Mouse (Mus musculus) left cerebral cortex, adult 2 months (tissue): ENCODE measurements around the gene 1700022I11Rik. TPM values are rescaled to one million over a fixed set of nuclear protein-coding genes. Genes with fewer than 3 reads are reported as not detected.
"Not testable (repeated sequence)": the region's sequence is repeated elsewhere in the genome, so short reads cannot be mapped to it uniquely, and the experiment has no call there.

ENCODE experiments used
- DNase-seq, 2 experiments: peaks; one replicate each; pipeline ENCODE4 v3.0.0; 2021 to 2022; ENCODE audit warnings: low spot score in 2 of 2, mixed read lengths in 1 of 2; ENCODE audit errors: extremely low spot score in 1 of 2
- H3K27ac ChIP-seq: fragments of 200-600 bp; 2 replicates; pipeline ENCODE4 v1.8.1; 2022
- H3K4me3 ChIP-seq: fragments of 200-600 bp; 2 replicates; pipeline ENCODE4 v1.8.1; 2022
- CTCF ChIP-seq: fragments of 200-600 bp; IDR thresholded peaks from 2 replicates; pipeline ENCODE4 v1.8.1; 2022; ENCODE audit warnings: antibody characterized with exemption, mild to moderate bottlenecking, moderate library complexity
- intact Hi-C: fragments of 180-260 bp; cut with DNase I; formaldehyde crosslinking; loops from one replicate; pipeline ENCODE4 v1.15.1; 2025
- total RNA-seq, 2 experiments: library from RNA; stranded (reverse); gene quantifications; 2 replicates each; pipeline ENCODE4 v1.2.3; 2021

The 1700022I11Rik gene
- total RNA-seq, 2 experiments from 2014 or later = not detected

DNA sequence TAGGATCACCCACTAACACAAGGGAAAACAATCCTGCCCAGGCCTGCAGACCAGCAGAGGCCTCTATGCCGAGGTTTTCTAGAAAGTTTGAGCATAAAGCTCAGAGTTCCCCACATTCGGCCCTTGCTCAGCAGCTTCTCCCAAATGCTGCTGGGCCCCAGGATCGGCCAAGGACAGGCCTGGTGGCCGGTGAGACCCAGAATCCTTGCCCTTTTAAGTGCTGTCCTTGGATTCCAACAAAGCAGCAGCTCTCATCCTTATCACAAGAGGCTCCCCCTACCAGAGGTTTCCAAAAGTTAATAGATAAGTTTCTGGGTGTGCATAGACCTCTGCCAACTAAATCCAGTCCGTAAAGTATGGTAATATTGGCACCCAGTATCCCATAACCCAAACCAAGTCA, 4.5 kb downstream of the 1700022I11Rik start:
- DNase-seq = no peak
- intact Hi-C loops = no loop called here
- TF ChIP-seq CTCF = no peak
- Histone ChIP-seq H3K4me3 (no peak overlapping the region), H3K27ac (no peak overlapping the region)

DNA sequence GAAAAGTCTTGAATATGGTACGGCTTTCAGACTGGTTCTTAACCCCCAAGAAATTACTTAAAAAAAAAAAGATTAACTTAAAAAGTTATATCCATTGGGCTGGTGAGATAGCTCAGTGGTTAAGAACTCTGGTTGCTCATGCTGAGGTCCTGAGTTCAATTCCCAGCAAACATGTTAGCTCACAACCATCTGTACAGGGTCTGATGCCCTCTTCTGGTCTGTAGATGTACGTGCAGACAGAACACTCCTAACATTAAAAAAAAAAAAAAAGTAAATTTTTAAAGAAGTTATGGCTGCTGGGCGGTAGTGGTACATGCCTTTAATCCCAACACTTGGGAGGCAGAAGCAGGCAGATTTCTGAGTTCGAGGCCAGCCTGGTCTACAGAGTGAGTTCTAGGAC, 8.7 kb downstream of the 1700022I11Rik start:
- H3K27ac ChIP-seq = no peak overlapping the region
- no peak overlapping the region for H3K4me3 ChIP-seq
- TF ChIP-seq CTCF = peak; percentile 34
- intact Hi-C loops = no loop called here
- no peak for DNase-seq

DNA sequence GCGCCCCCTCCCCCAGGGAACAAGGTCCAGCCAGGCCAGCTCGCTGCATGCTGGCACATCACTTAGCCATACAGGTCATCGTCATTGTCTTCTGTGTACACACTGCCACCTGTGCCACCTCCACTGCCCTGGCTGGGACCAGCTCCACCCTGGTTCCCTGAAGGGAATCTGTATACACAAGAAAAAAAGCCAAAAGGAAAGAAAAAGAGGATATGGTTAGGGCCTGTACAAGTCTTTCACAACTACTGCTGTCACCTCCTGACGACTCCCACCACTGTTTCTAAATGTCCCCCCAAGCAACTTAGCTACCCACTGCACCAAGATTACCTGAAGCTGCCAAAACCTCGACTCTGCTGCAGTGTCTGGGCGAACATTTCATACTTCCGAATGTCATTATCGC, 11.1 kb downstream of the 1700022I11Rik start:
- intact Hi-C loops, H3K4me3 ChIP-seq, DNase-seq, H3K27ac ChIP-seq: not testable (repeated sequence)

DNA sequence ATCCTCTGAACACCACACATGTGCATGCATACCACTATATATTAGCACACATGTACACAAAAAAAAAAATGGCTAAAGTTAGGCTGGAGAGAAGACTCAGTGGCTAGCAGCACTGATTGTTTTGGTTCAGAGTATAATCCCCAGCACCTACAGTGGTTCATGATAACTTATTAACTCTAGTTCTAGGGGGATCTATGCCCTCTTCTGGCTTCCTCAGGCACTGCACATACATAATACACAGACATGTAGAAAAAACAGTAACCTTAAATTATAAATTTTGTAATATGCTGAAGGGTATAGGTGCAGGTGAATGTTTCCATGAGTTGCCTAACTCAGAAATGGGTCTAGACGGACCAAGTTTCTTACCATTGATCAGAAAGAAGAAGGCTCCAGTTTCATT, 18.9 kb downstream of the 1700022I11Rik start:
- Histone ChIP-seq H3K4me3 (no peak overlapping the region), H3K27ac (no peak overlapping the region)
- intact Hi-C loops = no loop called here
- TF ChIP-seq CTCF = peak; percentile 30
- no peak for DNase-seq

DNA sequence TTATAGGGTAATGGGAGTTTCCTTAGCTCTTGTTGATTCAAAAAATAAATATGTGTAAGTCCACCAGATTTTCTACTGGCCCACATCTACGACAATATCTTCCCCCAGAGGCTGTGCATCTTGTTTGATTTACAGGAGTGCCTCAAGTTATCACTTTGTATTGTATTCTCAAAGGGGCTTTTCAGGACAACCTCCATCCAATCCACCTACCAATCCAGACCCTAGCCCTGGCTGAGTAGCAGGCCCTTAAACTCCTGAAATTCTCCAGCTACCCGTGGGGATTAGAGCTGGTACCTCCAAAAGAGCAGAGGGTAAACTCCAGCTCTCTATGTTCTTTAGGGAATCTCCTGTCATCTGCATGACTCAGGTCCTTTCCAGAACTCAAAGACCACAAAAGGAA, 28.6 kb downstream of the 1700022I11Rik start:
- Histone ChIP-seq H3K4me3 (peak overlapping the region; percentile 81), H3K27ac (no peak overlapping the region)
- no peak for DNase-seq
- intact Hi-C loops = no loop called here
- no peak for TF ChIP-seq CTCF

DNA sequence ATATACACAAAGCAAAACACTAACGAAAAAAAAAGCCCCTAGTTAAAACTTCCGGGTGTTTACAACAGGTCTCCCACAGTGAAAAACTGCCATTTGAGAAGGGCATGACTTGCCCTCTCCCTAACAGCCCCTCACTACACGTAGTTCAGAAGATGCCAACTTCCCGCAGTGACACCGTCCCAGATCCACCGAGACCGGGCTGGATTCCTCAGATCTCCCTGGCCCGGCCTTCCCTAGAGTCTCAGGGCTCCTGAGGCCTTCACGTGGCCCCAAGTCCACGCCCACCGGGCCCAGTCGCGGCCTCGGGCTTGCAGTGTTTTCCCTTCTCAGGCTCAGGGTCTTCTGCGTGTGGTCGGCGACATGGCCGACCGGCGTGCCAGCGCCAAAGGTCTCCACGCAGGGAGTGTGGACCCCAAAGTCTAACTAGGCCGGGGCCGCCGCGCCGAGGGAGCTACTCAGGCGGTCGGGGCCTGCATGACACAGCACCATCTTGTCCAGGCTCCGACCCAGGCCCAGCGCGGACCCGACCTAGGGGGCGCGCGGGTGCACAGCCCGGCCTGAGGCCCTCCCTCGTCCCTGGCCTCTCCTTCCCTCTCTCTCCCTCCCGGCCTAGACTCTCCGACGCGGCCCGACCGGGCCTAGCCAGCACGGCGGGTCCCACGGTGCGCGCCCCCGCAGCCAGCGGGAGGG, 30.2 kb downstream of the 1700022I11Rik start:
- intact Hi-C loops = no loop called here
- Histone ChIP-seq H3K4me3 (peak overlapping the region; percentile 81), H3K27ac (peak overlapping the region; percentile 97)
- peak; percentile 4; the same call in 1 of the 2 replicates for TF ChIP-seq CTCF
- DNase-seq = peak; percentile 61 to 66

DNA sequence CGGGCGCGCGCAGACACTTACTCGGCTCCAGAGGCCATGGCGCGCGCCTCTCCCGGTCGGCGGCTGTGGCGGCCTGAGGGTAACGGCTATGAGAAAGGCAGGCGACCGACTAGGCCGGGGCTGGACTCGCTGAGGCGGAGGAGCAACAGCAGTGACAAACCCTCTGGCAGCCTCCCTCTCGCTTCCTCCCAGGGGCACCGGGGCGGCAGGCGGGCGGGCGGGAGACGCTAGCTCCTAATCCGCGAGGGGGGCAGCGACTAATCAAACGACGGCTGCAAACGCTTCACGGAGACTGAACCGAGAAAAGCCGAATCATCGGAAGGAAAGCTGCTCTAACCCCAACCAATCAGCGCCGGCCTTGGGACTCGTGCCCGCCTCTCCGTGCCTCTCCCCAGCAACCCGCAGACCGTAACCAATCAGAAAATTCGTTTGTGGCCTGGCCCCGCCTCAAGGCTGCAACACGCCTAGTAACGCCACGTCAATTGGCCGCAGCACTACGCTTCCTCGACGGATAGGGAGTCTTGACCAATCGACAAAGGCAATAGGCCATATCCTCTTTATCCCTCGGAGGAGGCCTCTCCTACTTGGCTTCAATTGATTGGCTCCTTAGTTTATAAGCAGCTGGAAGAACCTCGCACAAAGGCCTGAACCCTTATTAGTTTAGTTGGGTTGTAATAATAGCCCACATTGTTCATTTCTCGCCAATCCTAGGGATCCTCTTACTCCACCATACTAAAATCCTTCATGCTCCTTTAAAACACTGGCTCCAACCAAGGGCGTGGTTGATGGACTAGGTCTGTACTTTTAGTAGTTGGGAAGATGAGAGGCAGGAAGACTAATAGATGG, 31.0 kb downstream of the 1700022I11Rik start, which contains the start of gene Vcp:
Gene Vcp, minus strand, starts transcription at position 367 of the 846 bp plus-strand sequence.
- peak; percentile 99 for DNase-seq
- H3K27ac ChIP-seq = peak within 1 kb of the TSS; percentile 97
- peak within 1 kb of the TSS; percentile 81 for H3K4me3 ChIP-seq
- intact Hi-C loops = not testable (repeated sequence)

DNA sequence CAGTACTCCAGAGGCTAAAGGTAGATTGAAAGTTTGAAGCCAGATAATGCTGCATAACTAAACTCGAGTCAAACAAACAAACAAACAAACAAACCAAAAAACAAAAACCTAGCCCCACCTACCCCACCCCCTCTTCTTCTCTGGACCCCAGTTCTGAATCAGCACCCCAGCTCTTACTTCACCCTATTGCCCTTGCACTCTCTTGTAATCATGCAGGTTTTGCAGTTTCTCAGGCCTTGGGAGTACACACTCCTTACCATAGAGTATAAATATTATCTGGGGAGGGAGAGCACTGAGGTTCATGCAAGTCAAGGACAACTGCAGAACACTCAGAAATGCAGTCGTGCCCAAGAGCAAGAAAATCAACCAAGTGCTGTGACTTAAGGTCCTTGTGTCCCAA, 31.9 kb downstream of the 1700022I11Rik start:
- intact Hi-C loops = no loop called here
- Histone ChIP-seq H3K4me3 (no peak overlapping the region), H3K27ac (no peak overlapping the region)
- DNase-seq = no peak
- TF ChIP-seq CTCF = no peak

DNA sequence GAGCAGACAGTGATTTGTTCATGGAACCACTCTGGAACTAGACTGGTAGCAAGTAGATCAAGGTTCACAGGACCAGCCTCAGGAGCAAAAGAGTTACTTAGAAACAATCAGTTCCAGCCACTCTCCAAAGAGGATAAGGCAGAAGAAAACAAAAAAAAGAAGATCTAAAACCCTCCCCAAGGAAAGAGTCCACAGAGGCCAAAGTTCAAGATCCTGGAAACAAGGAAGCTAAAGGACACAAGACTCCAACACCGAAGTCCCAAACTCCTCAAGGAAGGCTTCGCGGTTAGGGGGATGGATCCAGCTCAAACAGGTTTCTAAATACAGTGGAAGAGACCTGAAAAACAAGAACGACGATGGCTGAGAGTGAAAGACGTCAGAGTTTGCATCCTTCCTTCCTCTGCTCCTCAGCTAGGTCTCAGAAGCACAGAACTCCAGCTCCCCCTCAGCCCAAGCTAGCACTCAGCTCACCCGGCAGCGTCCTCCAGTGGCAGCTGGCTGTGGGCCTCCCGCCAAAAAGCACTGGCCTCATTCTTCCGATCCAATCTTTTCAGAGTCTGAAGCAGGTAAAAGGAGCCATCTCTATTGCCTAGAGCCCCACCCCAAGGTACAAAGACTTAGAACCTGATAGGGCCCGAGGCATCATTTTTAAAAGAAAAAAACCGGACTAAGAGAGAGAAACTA, 33.5 kb downstream of the 1700022I11Rik start:
- no peak for TF ChIP-seq CTCF
- intact Hi-C loops = no loop called here
- no peak overlapping the region for H3K4me3 ChIP-seq
- H3K27ac ChIP-seq = no peak overlapping the region
- DNase-seq = no peak

DNA sequence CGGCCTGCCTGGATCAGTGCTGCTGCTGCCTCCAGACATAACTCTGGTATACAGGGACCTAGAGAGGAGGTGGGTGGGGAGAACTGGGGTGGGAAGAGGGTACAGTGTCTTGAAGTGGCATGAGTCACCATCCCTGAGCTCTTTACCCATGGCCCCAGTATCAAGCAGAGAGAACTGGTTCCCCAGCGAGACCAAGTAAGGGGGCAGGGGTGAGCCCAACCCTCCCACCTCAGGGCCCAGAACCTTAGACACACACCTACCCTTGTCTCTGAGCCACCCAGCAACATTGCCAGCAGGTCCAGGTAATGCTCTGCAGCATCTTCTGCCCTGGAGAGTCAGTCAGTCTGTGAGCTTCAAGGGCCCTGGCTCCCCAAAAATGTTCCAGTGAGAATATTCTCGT, 35.5 kb downstream of the 1700022I11Rik start:
- TF ChIP-seq CTCF = no peak
- no peak overlapping the region for H3K4me3 ChIP-seq
- intact Hi-C loops = no loop called here
- no peak overlapping the region for H3K27ac ChIP-seq
- no peak for DNase-seq

DNA sequence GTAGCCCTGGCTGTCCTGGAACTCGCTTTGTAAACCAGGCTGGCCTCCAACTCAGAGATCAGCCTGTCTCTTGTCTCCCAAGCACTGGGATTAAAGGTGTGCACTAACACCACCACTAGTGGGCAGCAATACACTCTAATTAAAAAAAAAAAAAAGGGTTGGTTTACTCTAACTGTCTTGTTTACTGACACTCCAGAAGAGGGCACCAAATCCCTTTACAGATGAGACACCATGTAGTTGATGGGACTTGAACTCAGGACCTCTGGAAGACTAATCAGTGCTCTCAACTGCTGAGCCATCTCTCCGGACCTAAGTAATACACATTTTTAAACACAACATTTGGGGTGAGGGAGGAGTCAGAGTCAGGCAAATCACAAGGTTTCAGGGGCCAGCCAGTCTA, 36.4 kb downstream of the 1700022I11Rik start:
- intact Hi-C loops = no loop called here
- no peak for DNase-seq
- H3K4me3 ChIP-seq = no peak overlapping the region
- peak; percentile 60 for TF ChIP-seq CTCF
- no peak overlapping the region for H3K27ac ChIP-seq
